Mouse (Mus musculus) heart, embryonic 15.5 days (tissue): ENCODE data around the gene Cwc25. TPM values are rescaled to one million over a fixed set of nuclear protein-coding genes. Genes with fewer than 3 reads are reported as not detected.

Source experiments
- ATAC-seq: fragments of 200-750 bp; cut with Nextera tagmentation; replicated peaks from 2 replicates; pipeline ENCODE4 v1.8.0; 2017; ENCODE audit warnings: low read depth, moderate TSS enrichment; ENCODE audit not compliant: insufficient number of reproducible peaks, insufficient read depth, low FRiP score
- H3K27ac ChIP-seq: fragments of 300-500 bp; sonication (generic); 2 replicates; pipeline ENCODE4 v1.5.1; 2015; ENCODE audit warnings: mild to moderate bottlenecking, inconsistent platforms
- H3K27me3 ChIP-seq: fragments of 300-500 bp; sonication (generic); 2 replicates; pipeline ENCODE4 v1.6.1; 2015; ENCODE audit warnings: inconsistent platforms
- H3K36me3 ChIP-seq: fragments of 300-500 bp; sonication (generic); 2 replicates; pipeline ENCODE4 v1.6.1; 2015; ENCODE audit warnings: mild to moderate bottlenecking, inconsistent platforms
- H3K4me1 ChIP-seq: fragments of 300-500 bp; sonication (generic); replicated peaks from 2 replicates; pipeline ENCODE4 v1.6.1; 2015; ENCODE audit warnings: inconsistent platforms
- H3K4me2 ChIP-seq: fragments of 300-500 bp; sonication (generic); 2 replicates; pipeline ENCODE4 v1.6.1; 2015; ENCODE audit warnings: inconsistent platforms, mild to moderate bottlenecking, moderate library complexity
- H3K4me3 ChIP-seq: fragments of 300-500 bp; sonication (generic); 2 replicates; pipeline ENCODE4 v1.5.1; 2015; ENCODE audit warnings: mild to moderate bottlenecking, inconsistent platforms
- H3K9ac ChIP-seq: fragments of 300-500 bp; sonication (generic); 2 replicates; pipeline ENCODE4 v1.6.1; 2015; ENCODE audit warnings: mild to moderate bottlenecking, inconsistent platforms
- H3K9me3 ChIP-seq: fragments of 300-500 bp; sonication (generic); replicated peaks from 2 replicates; pipeline ENCODE4 v1.6.1; 2016; ENCODE audit warnings: inconsistent platforms
- WGBS: fragments of 180-500 bp; shearing (Covaris S2); methylation state at CpG from one replicate; pipeline ENCODE4 v1.1.7; 2015; ENCODE audit warnings: mixed read lengths; 5-methylcytosine and 5-hydroxymethylcytosine counted together
- polyA plus RNA-seq: library from polyadenylated mRNA; unstranded; fragments of >200 nt; fragmentation: Nextera tagmentation; extraction: Ambion mirVana; gene quantifications from 2 replicates; pipeline ENCODE4 v1.2.1, GENCODE M21; 2015

The Cwc25 gene
- polyA plus RNA-seq = 9.5 and 10.5 TPM in 2 replicates

GRCm38 (mm10) chr11:97766154-97766881 lies at the start of gene Cwc25:
Cwc25 (minus strand) TSS chr11:97766556.
- Histone ChIP-seq H3K27ac (peak within 1 kb of the TSS; percentile 90), H3K9me3 (no peaks in the 10 kb centered on the region), H3K4me1 (peaks cover 16% of the 10 kb centered on the region), H3K9ac (peak within 1 kb of the TSS; percentile 89), H3K36me3 (peaks cover 23% of the 10 kb centered on the region), H3K4me3 (peak within 1 kb of the TSS; percentile 91), H3K27me3 (no peaks in the 10 kb centered on the region), H3K4me2 (peak within 1 kb of the TSS; percentile 83)
- under 1% methylated on average over 38 of the region's 38 CpGs for WGBS
- ATAC-seq = peak; percentile 91

DNA sequence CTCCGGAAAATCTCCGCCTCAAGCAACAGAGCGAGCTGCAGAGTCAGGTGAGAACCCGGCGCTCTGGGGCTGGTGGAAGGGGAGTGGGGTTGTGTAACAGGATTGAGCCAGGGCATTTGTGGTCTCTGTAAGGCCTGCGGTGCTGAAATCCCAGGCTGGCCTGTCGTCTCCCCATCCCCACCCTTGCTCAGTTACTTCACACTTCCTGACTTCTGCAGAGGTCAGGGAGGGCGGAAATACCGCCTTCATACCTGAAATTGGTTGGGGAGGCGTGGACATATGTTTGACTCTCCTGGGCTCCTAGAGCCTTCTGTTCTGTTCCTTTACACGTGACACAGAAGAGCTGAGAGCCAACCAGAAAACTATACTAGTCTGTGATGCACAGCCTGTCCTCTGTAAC lies 49.4 kb upstream of the Cwc25 start:
- peaks cover 90% of the 10 kb centered on the region for H3K4me1 ChIP-seq
- no peak for ATAC-seq
- H3K36me3 ChIP-seq = peaks cover 22% of the 10 kb centered on the region
- no peak overlapping the region for H3K4me2 ChIP-seq
- H3K27ac ChIP-seq = peak overlapping the region; percentile 19; the same call in 1 of the 2 replicates
- H3K9me3 ChIP-seq = no peaks in the 10 kb centered on the region
- H3K4me3 ChIP-seq = no peak overlapping the region
- H3K9ac ChIP-seq = no peak overlapping the region
- H3K27me3 ChIP-seq = no peaks in the 10 kb centered on the region
- 70% methylated on average over 11 of the region's 11 CpGs for WGBS

GRCm38 (mm10) chr11:97813746-97814515 lies 47.6 kb upstream of the Cwc25 start:
- WGBS = 76% methylated on average over 17 of the region's 17 CpGs

DNA sequence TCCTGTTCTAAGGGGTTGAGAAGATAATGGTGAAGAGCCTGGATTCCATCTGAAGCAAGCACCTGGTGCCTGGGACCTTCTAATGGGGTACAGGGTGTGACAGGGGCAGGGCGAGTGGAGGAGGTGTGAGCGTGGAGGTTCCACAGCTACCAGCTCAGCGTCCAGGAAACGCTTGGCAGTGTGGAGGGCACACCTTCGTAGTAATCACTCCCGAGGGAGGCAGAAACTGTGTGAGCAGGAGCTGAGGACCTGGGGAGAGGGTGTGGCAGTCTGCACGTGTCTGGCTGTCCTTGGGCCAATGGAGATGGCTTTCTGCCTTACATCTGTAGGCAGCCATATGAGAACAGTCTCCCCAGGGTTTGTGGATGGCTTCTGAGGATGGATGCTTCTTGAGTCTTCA lies 46.7 kb upstream of the Cwc25 start:
- no peak overlapping the region for H3K4me3 ChIP-seq
- H3K4me1 ChIP-seq = peaks cover 92% of the 10 kb centered on the region
- WGBS = 55% methylated on average over 7 of the region's 7 CpGs
- H3K27ac ChIP-seq = no peak overlapping the region
- no peak for ATAC-seq
- no peak overlapping the region for H3K4me2 ChIP-seq
- no peaks in the 10 kb centered on the region for H3K9me3 ChIP-seq
- no peaks in the 10 kb centered on the region for H3K27me3 ChIP-seq
- peaks cover 17% of the 10 kb centered on the region for H3K36me3 ChIP-seq
- no peak overlapping the region for H3K9ac ChIP-seq

More at GRCm38 (mm10) chr11:97813746-97814515, 47.6 kb upstream of the Cwc25 start:
- Histone ChIP-seq H3K9me3 (no peaks in the 10 kb centered on the region), H3K27ac (no peak overlapping the region), H3K9ac (no peak overlapping the region), H3K36me3 (peaks cover 17% of the 10 kb centered on the region), H3K4me1 (peaks cover 92% of the 10 kb centered on the region), H3K4me3 (no peak overlapping the region), H3K4me2 (no peak overlapping the region), H3K27me3 (no peaks in the 10 kb centered on the region)
- ATAC-seq = no peak

- Histone ChIP-seq H3K4me3 (no peak overlapping the region), H3K27me3 (no peaks in the 10 kb centered on the region), H3K4me1 (peaks cover 92% of the 10 kb centered on the region), H3K9ac (no peak overlapping the region; the same call in 1 of the 2 replicates), H3K9me3 (no peaks in the 10 kb centered on the region), H3K4me2 (no peak overlapping the region), H3K36me3 (peaks cover 17% of the 10 kb centered on the region), H3K27ac (no peak overlapping the region)
- 58% methylated on average over 3 of the region's 3 CpGs for WGBS
- no peak for ATAC-seq
Measured at GRCm38 (mm10) chr11:97812491-97812921, 46.1 kb upstream of the Cwc25 start.

DNA sequence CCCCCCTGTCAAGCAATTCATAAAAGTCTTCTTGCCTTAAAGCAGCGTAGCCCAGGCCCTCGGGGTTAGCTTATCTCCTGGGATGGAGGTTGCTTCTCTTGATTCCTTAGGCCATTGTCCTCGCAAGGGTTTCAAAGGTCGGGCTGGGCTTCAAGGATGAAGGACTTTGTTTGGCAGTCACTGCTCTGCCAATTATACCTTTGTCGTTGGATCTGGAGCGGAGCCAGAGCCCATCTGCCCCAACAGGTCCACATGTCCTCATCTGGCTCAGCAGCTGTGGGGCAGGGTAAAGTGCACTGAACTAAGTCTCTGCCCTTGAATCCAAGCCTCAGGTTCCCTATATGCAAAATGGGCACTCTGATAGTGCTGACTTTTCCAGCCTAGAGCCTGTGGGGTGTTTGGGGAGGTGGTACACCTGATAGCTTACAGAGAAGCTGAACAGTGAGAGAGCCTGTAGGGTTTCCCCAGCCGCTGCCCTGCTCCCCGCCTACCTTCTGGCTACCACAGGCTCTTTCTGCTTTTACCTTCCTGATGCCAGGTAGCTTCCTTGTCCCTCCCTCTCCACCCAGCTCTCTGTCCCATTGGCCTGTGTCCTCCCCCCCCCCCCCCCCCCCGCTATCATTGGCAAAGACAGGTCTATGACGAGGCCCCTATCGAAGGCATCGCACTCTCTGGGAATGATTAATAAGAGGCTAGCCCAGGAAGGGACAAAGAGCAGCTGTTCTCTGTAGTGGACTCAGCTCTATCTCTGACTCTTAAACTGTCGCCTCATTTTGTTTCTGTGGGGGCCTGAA lies 45.4 kb upstream of the Cwc25 start:
- no peak overlapping the region for H3K27ac ChIP-seq
- no peak overlapping the region for H3K4me3 ChIP-seq
- WGBS = 42% methylated on average over 12 of the region's 13 CpGs
- peaks cover 91% of the 10 kb centered on the region for H3K4me1 ChIP-seq
- peaks cover 21% of the 10 kb centered on the region for H3K36me3 ChIP-seq
- no peak overlapping the region for H3K4me2 ChIP-seq
- ATAC-seq = no peak
- H3K9me3 ChIP-seq = no peaks in the 10 kb centered on the region
- H3K9ac ChIP-seq = no peak overlapping the region
- no peaks in the 10 kb centered on the region for H3K27me3 ChIP-seq

DNA sequence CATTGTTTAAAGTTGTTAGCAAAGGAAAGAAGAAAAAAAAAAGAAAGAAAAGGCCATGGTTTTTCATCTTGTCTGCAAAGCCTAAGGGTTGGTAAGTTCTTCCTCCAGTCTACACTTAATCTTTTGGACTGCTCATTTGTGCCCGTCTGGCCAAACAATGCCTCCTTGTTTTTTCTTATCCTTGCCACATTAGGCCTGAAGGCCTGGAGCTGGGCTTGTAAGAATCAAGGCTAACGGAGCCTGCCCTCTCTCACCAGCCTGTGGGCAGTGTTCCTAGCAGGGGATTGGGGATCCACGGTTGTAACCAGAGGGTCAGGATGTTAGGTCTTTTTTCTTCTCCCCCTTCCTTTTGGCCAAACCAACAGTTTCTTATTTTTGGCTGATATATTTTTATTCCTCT lies 44.6 kb upstream of the Cwc25 start:
- ATAC-seq = no peak
- peaks cover 15% of the 10 kb centered on the region for H3K36me3 ChIP-seq
- H3K4me3 ChIP-seq = no peak overlapping the region
- H3K4me1 ChIP-seq = peaks cover 91% of the 10 kb centered on the region
- WGBS = 62% methylated on average over 3 of the region's 3 CpGs
- no peak overlapping the region for H3K4me2 ChIP-seq
- H3K9me3 ChIP-seq = no peaks in the 10 kb centered on the region
- no peak overlapping the region for H3K27ac ChIP-seq
- H3K27me3 ChIP-seq = no peaks in the 10 kb centered on the region
- no peak overlapping the region for H3K9ac ChIP-seq

DNA sequence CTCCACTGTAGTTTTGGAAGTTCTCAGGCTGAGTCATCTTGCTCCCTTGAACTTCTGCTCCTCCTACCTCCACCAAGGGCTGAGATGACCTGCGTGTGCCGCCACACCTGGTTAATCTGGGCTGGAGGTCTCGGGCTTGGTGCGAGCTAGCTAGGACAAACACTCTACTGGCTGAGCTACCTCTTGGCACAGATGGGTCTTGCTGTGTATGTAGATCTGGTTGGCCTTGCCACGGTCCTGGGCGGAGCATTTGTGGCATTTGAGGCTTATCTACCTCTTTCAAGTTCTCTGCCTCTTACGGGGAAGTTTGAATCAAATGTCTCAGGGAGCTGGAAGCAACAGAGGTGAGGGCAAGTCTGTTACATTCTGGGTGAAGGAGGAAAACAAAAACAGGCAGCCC lies 44.0 kb upstream of the Cwc25 start:
- Histone ChIP-seq H3K27me3 (no peaks in the 10 kb centered on the region), H3K27ac (no peak overlapping the region), H3K4me1 (peaks cover 91% of the 10 kb centered on the region), H3K9me3 (no peaks in the 10 kb centered on the region), H3K9ac (no peak overlapping the region), H3K4me2 (no peak overlapping the region), H3K36me3 (peaks cover 9% of the 10 kb centered on the region; the same call in 1 of the 2 replicates), H3K4me3 (no peak overlapping the region)
- no peak for ATAC-seq
- WGBS = 55% methylated on average over 7 of the region's 7 CpGs

GRCm38 (mm10) chr11:97809235-97810121 lies 43.1 kb upstream of the Cwc25 start:
- no peak for ATAC-seq
- H3K27ac ChIP-seq = peak overlapping the region; percentile 63

DNA sequence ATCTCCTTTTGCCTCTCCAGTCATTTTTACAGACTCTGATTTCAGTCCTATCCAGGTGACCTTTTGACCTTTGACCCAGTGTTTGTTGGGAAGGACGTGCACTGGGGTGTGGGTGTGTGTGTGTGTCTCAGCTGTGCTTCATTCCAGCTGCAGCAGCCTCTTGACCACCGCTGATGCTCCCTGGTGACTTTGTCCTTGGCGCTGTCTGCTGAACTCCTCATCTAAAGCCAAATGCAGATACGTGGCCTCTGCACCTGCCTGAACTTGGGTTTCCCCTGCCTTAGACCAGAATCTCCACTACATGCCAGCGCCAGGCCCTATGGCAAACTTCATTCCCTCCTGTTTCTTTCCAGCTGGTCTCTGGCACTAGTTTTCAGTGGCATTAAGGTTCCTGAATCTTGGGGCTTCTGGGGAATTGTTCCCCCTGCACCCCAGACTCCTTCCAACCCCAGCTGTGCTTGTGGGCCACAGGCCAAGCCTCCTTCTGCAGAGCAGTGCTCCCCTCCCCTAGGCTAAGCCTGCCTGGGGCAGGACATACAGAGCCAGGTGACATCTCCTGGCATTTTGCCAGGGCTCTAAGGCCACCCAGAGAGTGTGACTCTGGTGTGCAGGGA lies 42.4 kb upstream of the Cwc25 start:
- ATAC-seq = peak; percentile 33; the same call in 1 of the 2 replicates
- no peak overlapping the region for H3K4me3 ChIP-seq
- WGBS = 39% methylated on average over 5 of the region's 5 CpGs

More at GRCm38 (mm10) chr11:97809235-97810121, 43.1 kb upstream of the Cwc25 start:
- Histone ChIP-seq H3K4me1 (peaks cover 96% of the 10 kb centered on the region), H3K4me3 (no peak overlapping the region), H3K4me2 (no peak overlapping the region), H3K9ac (no peak overlapping the region), H3K27me3 (no peaks in the 10 kb centered on the region), H3K36me3 (0 out of 2 replicates have a peak, but pooled peaks cover 6% of the 10 kb centered on the region), H3K9me3 (no peaks in the 10 kb centered on the region)
- WGBS = 46% methylated on average over 7 of the region's 7 CpGs

More for the DNA sequence above, 42.4 kb upstream of the Cwc25 start:
- no peak overlapping the region for H3K4me2 ChIP-seq
- no peaks in the 10 kb centered on the region for H3K27me3 ChIP-seq
- H3K36me3 ChIP-seq = 0 out of 2 replicates have a peak, but pooled peaks cover 6% of the 10 kb centered on the region
- peak overlapping the region; percentile 63 for H3K27ac ChIP-seq
- H3K9ac ChIP-seq = no peak overlapping the region
- H3K9me3 ChIP-seq = no peaks in the 10 kb centered on the region
- H3K4me1 ChIP-seq = peaks cover 99% of the 10 kb centered on the region
